Mouse (Mus musculus) liver, adult 2 months (tissue): ENCODE data around the gene Hpd.
"Not testable (repeated sequence)": the region's sequence is repeated elsewhere in the genome, so short reads cannot be mapped to it uniquely, and the experiment has no call there.

Source experiments
- CTCF ChIP-seq: fragments of 200-500 bp; IDR thresholded peaks from 2 replicates; pipeline ENCODE4 v1.5.1; 2011; ENCODE audit warnings: low read depth, low read length, control low read depth
- POLR2A ChIP-seq: fragments of 200-500 bp; IDR thresholded peaks from 2 replicates; pipeline ENCODE4 v1.6.1; 2011; ENCODE audit warnings: low read length, control low read depth; ENCODE audit not compliant: insufficient read depth; ENCODE audit errors: extremely low read depth

GRCm38 (mm10) chr5:123203591-123203990 is 21.1 kb upstream of the Hpd start:
- not testable (repeated sequence) for TF ChIP-seq CTCF, POLR2A
